Mouse (Mus musculus) MEL (cell line): ENCODE measurements around the gene Gpc5.

ENCODE experiments used
- CTCF ChIP-seq, 3 experiments: IDR thresholded peaks in 2 of 3; conservative IDR thresholded peaks in 1 of 3; 2 replicates each; pipeline ENCODE4 v1.5.1; 2011 to 2012; ENCODE audit warnings: low read length in 3 of 3, low read depth in 2 of 3, mild to moderate bottlenecking in 2 of 3, improper control_type of control experiment in 1 of 3, inconsistent platforms in 1 of 3, mixed read lengths in 1 of 3, moderate library complexity in 1 of 3; ENCODE audit not compliant: control insufficient read depth in 1 of 3, insufficient read depth in 1 of 3, poor library complexity in 1 of 3, severe bottlenecking in 1 of 3
- GATA1 ChIP-seq: IDR thresholded peaks from 2 replicates; pipeline ENCODE4 v1.6.1; 2011; ENCODE audit warnings: low read depth, low read length, improper control_type of control experiment
- KAT2A ChIP-seq: conservative IDR thresholded peaks from 2 replicates; pipeline ENCODE4 v1.6.1; 2012; ENCODE audit warnings: low read depth, low read length, improper control_type of control experiment, inconsistent platforms
- POLR2AphosphoS2 ChIP-seq: IDR thresholded peaks from 2 replicates; pipeline ENCODE4 v1.6.1; 2011; ENCODE audit warnings: low read length, improper control_type of control experiment
- ZC3H11A ChIP-seq: IDR thresholded peaks from 2 replicates; pipeline ENCODE4 v1.6.1; 2012; ENCODE audit warnings: low read depth, mild to moderate bottlenecking, inconsistent platforms, low read length, improper control_type of control experiment
- ZNF384 ChIP-seq: IDR thresholded peaks from 2 replicates; pipeline ENCODE4 v1.6.1; 2012; ENCODE audit warnings: low read depth, mild to moderate bottlenecking, inconsistent platforms, low read length, improper control_type of control experiment

- TF ChIP-seq ZNF384 (no peak), CTCF (IDR thresholded peaks at IDR 0.05 in 2 of 3, conservative IDR thresholded peaks at IDR 0.05 in 1 of 3; ENCODE audit: control insufficient read depth in 1 of 3, insufficient read depth in 1 of 3, low read depth in 2 of 3, low read length in 3 of 3, poor library complexity in 1 of 3, severe bottlenecking in 1 of 3) (no peak), ZC3H11A (no peak), KAT2A (no peak), GATA1 (no peak), POLR2AphosphoS2 (no peak)
Measured at GRCm38 (mm10) chr14:115432368-115432767, 340.4 kb downstream of the Gpc5 start.
